Mouse (Mus musculus) heart, embryonic 16.5 days (tissue): ENCODE data around the gene Col15a1. TPM values are rescaled to one million over a fixed set of nuclear protein-coding genes. Genes with fewer than 3 reads are reported as not detected.
A peak's percentile ranks its signal among the peaks of the same experiment; 100 is the strongest.

Source experiments
- ATAC-seq: fragments of 200-750 bp; cut with Nextera tagmentation; replicated peaks from 2 replicates; pipeline ENCODE4 v1.8.0; 2017; ENCODE audit warnings: moderate number of reproducible peaks; ENCODE audit not compliant: insufficient read depth, low FRiP score; ENCODE audit errors: extremely low read depth
- H3K27ac ChIP-seq: fragments of 300-500 bp; sonication (generic); 2 replicates; pipeline ENCODE4 v1.5.1; 2014; ENCODE audit warnings: mild to moderate bottlenecking, low read length, control low read depth, moderate library complexity
- H3K27me3 ChIP-seq: fragments of 300-500 bp; sonication (generic); 2 replicates; pipeline ENCODE4 v1.6.1; 2014; ENCODE audit warnings: low read length, mixed read lengths; ENCODE audit not compliant: control insufficient read depth, insufficient read depth
- H3K36me3 ChIP-seq: fragments of 300-500 bp; sonication (generic); 2 replicates; pipeline ENCODE4 v1.6.1; 2014; ENCODE audit not compliant: control insufficient read depth, insufficient read depth
- H3K4me1 ChIP-seq: fragments of 300-500 bp; sonication (generic); 2 replicates; pipeline ENCODE4 v1.6.1; 2014; ENCODE audit warnings: low read length, mixed read lengths; ENCODE audit not compliant: control insufficient read depth, insufficient read depth
- H3K4me2 ChIP-seq: fragments of 300-500 bp; sonication (generic); 2 replicates; pipeline ENCODE4 v1.6.1; 2014; ENCODE audit warnings: low read depth, mild to moderate bottlenecking, control low read depth, low read length
- H3K4me3 ChIP-seq: fragments of 300-500 bp; sonication (generic); 2 replicates; pipeline ENCODE4 v1.5.1; 2014; ENCODE audit warnings: mild to moderate bottlenecking, control low read depth, low read length
- H3K9ac ChIP-seq: fragments of 300-500 bp; sonication (generic); 2 replicates; pipeline ENCODE4 v1.6.1; 2014; ENCODE audit warnings: low read length, control low read depth
- H3K9me3 ChIP-seq: fragments of 300-500 bp; sonication (generic); replicated peaks from 2 replicates; pipeline ENCODE4 v1.6.1; 2016; ENCODE audit warnings: low read length; ENCODE audit not compliant: control insufficient read depth
- WGBS: fragments of 180-500 bp; shearing (Covaris S2); extraction: QIAGEN DNeasy Blood & Tissue Kit; methylation state at CpG from one replicate; pipeline ENCODE4 v1.1.7; 2014; 5-methylcytosine and 5-hydroxymethylcytosine counted together
- polyA plus RNA-seq: library from polyadenylated mRNA; unstranded; fragments of >200 nt; fragmentation: Nextera tagmentation; extraction: Ambion mirVana; gene quantifications from 2 replicates; pipeline ENCODE4 v1.2.1, GENCODE M21; 2015

The Col15a1 gene
- polyA plus RNA-seq, 1 experiment from 2014 or later: 13.5 TPM

GRCm38 (mm10) chr4:47312676-47313075 lies 104.7 kb downstream of the Col15a1 start:
- no peak for ATAC-seq
- Histone ChIP-seq H3K27ac (no peak overlapping the region), H3K9me3 (no peaks in the 10 kb centered on the region), H3K4me1 (peaks cover 21% of the 10 kb centered on the region), H3K4me3 (no peak overlapping the region), H3K9ac (no peak overlapping the region), H3K36me3 (no peaks in the 10 kb centered on the region), H3K4me2 (no peak overlapping the region), H3K27me3 (no peaks in the 10 kb centered on the region)
- 80% methylated on average over 14 of the region's 14 CpGs for WGBS

DNA sequence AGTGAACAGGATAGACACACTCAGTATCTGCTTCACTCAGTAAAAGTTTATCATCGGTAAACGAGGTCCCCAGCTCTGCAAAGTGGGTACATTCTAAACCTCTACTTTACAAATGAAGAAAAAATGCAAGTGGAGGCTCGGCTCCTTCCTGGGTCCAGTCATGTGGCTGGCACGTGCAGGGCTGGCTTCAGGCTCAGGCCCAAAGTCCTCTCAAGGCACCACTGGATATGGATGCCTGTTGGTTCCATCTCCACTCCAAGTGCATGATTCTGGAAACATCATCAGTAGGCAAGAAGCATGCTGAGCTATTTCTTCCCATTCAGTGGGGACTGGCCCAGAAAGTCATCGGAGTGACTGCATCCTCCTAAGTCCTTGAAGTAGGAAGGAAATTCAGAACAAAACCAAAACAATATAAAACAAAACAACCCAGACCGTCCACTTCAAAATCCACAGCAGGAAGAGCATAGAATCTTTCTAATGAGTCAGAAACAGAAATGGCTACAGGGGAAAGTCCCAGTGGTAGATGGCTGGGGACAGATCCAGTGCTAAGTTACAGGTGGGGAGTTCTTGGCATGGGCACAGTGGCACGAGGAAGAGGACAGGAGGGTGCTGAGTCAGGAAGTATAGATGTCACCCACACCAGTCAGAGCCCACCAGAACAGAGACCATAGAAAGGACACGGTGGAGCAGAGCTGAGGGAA lies 105.9 kb downstream of the Col15a1 start:
- 81% methylated on average over 8 of the region's 8 CpGs for WGBS
- H3K4me1 ChIP-seq: peaks cover 16% of the 10 kb centered on the region
- no peak overlapping the region for H3K9ac ChIP-seq
- no peak overlapping the region for H3K27ac ChIP-seq
- H3K27me3 ChIP-seq: no peaks in the 10 kb centered on the region
- no peak for ATAC-seq
- no peaks in the 10 kb centered on the region for H3K9me3 ChIP-seq
- no peak overlapping the region for H3K4me3 ChIP-seq
- H3K4me2 ChIP-seq: no peak overlapping the region
- no peaks in the 10 kb centered on the region for H3K36me3 ChIP-seq

GRCm38 (mm10) chr4:47315458-47315857 lies 107.5 kb downstream of the Col15a1 start:
- H3K4me3 ChIP-seq: no peak overlapping the region
- no peak overlapping the region for H3K9ac ChIP-seq
- H3K27ac ChIP-seq: no peak overlapping the region
- H3K4me2 ChIP-seq: no peak overlapping the region
- H3K4me1 ChIP-seq: peaks cover 13% of the 10 kb centered on the region
- H3K9me3 ChIP-seq: no peaks in the 10 kb centered on the region
- H3K27me3 ChIP-seq: no peaks in the 10 kb centered on the region
- 56% methylated on average over 2 of the region's 2 CpGs for WGBS
- no peak for ATAC-seq
- no peaks in the 10 kb centered on the region for H3K36me3 ChIP-seq

DNA sequence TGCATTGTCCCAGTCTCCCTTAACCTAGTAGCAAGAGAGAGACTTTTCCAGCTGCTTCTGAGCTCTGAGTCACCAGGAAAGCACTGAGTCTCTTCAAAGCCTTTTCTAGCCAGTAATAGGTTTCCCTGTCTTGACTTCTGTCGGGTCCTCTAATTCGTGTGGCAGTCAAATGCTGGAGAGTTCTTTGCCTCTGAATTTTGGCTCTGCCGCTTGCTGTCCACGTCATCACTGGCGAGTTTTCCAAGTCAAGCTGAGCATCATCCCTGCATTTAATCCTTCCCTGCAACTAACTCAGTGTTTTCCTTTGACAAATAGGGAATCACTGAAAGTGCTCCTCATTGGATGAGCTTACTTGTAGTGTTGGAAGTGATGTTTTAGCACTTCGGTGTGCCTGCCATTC lies 108.5 kb downstream of the Col15a1 start:
- ATAC-seq: no peak
- 64% methylated on average over 6 of the region's 6 CpGs for WGBS
- H3K4me2 ChIP-seq: no peak overlapping the region
- H3K36me3 ChIP-seq: no peaks in the 10 kb centered on the region
- no peak overlapping the region for H3K4me3 ChIP-seq
- H3K27ac ChIP-seq: peak overlapping the region; percentile 44; the same call in 1 of the 2 replicates
- no peak overlapping the region for H3K9ac ChIP-seq
- no peaks in the 10 kb centered on the region for H3K27me3 ChIP-seq
- H3K4me1 ChIP-seq: peaks cover 4% of the 10 kb centered on the region
- H3K9me3 ChIP-seq: no peaks in the 10 kb centered on the region

- no peak overlapping the region for H3K4me3 ChIP-seq
- H3K4me1 ChIP-seq: 0 out of 2 replicates have a peak, but pooled peaks cover 2% of the 10 kb centered on the region
- 0 out of 2 replicates have a peak overlapping the region, but pooled peaks have one; percentile 3 for H3K27ac ChIP-seq
- no peaks in the 10 kb centered on the region for H3K9me3 ChIP-seq
- peak; percentile 50 for ATAC-seq
- no peak overlapping the region for H3K4me2 ChIP-seq
- H3K27me3 ChIP-seq: no peaks in the 10 kb centered on the region
- no peaks in the 10 kb centered on the region for H3K36me3 ChIP-seq
- 69% methylated on average over 10 of the region's 10 CpGs for WGBS
- H3K9ac ChIP-seq: no peak overlapping the region
Observed at GRCm38 (mm10) chr4:47319561-47320321, 111.8 kb downstream of the Col15a1 start.

DNA sequence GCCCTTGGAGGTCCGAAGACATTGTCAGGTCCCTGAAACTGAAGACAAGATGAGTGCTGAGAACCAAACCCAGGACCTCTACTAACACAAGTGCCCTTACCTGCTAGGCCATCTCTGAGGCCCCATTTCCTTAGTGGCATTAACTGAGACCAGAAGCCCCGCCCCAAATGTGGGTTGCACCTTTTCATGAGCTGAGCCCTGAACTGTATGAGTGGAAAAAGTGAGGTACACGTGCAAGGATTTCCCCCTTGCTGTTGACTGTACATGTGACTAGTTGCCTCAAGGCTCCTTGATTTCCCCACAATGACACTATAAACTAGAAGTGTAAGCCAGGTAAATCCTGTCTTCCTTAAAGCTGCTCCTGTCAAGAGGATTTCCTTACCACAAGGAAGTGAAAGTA lies 114.4 kb downstream of the Col15a1 start:
- H3K27me3 ChIP-seq: no peaks in the 10 kb centered on the region
- no peak overlapping the region for H3K9ac ChIP-seq
- 77% methylated on average over 3 of the region's 3 CpGs for WGBS
- H3K4me1 ChIP-seq: no peaks in the 10 kb centered on the region
- no peaks in the 10 kb centered on the region for H3K36me3 ChIP-seq
- H3K4me3 ChIP-seq: no peak overlapping the region
- H3K4me2 ChIP-seq: no peak overlapping the region
- no peak overlapping the region for H3K27ac ChIP-seq
- no peak for ATAC-seq
- H3K9me3 ChIP-seq: no peaks in the 10 kb centered on the region

DNA sequence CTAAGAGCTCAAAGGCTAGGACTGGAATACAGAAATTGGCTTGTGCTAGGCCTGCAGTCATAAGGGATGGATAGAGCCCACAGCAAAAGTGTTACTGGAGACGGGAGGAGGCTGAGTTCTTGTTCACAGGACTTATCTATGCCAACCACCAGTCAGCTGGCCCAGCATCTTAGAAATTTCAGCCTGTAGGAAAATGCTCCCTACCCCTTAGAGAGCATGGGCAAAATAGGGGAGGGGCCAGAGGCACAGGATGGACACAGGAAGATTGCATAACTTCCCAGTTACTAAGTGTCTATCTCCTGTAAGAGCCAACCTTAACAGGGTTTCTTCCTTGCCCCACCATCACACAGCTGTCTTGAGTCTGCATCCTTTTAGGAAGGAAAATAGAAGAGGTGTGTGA lies 116.2 kb downstream of the Col15a1 start:
- Histone ChIP-seq H3K9me3 (no peaks in the 10 kb centered on the region), H3K4me2 (no peak overlapping the region), H3K27ac (no peak overlapping the region), H3K27me3 (no peaks in the 10 kb centered on the region), H3K9ac (no peak overlapping the region), H3K36me3 (no peaks in the 10 kb centered on the region), H3K4me1 (no peaks in the 10 kb centered on the region), H3K4me3 (no peak overlapping the region)
- WGBS: 71% methylated on average over 1 of the region's 1 CpGs
- no peak for ATAC-seq

DNA sequence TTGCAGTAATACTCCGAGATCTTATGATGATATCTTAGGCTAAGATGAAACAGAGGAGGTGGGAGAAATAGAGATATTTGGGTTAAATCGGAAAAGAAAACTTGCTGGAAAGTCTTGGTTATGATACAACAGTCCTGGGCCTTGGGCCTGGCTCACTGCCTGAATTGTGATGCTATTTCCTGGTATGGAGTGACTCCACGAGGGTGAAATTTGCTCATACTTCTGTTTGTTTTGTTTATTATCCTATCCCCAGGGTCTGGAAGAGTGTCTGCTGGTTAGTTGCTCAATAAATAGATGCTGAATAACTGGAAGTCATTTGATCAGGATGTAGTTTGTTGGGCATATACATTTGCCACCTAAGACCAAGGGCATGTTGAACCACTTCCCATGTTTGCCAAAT lies 119.8 kb downstream of the Col15a1 start:
- H3K9me3 ChIP-seq: no peaks in the 10 kb centered on the region
- ATAC-seq: no peak
- WGBS: 66% methylated on average over 3 of the region's 3 CpGs
- H3K9ac ChIP-seq: no peak overlapping the region
- H3K27ac ChIP-seq: no peak overlapping the region
- no peaks in the 10 kb centered on the region for H3K4me1 ChIP-seq
- H3K4me3 ChIP-seq: no peak overlapping the region
- no peak overlapping the region for H3K4me2 ChIP-seq
- no peaks in the 10 kb centered on the region for H3K27me3 ChIP-seq
- H3K36me3 ChIP-seq: no peaks in the 10 kb centered on the region

GRCm38 (mm10) chr4:47329285-47329684 lies 121.3 kb downstream of the Col15a1 start:
- H3K4me2 ChIP-seq: no peak overlapping the region
- H3K27ac ChIP-seq: no peak overlapping the region
- 5% methylated on average over 1 of the region's 1 CpGs for WGBS
- ATAC-seq: no peak
- H3K27me3 ChIP-seq: no peaks in the 10 kb centered on the region
- H3K9ac ChIP-seq: no peak overlapping the region
- no peak overlapping the region for H3K4me3 ChIP-seq
- H3K36me3 ChIP-seq: no peaks in the 10 kb centered on the region
- H3K9me3 ChIP-seq: no peaks in the 10 kb centered on the region
- H3K4me1 ChIP-seq: no peaks in the 10 kb centered on the region
